Mouse (Mus musculus) hindbrain, embryonic 10.5 days (tissue): ENCODE data around the gene Mgll. TPM values are rescaled to one million over a fixed set of nuclear protein-coding genes. Genes with fewer than 3 reads are reported as not detected.

Experiments
- DNase-seq: peaks from one replicate; pipeline ENCODE4 v3.0.0-alpha.2; 2017; ENCODE audit warnings: low spot score
- H3K27ac ChIP-seq: fragments of 300-500 bp; sonication (generic); 2 replicates; pipeline ENCODE4 v1.5.1; 2016; ENCODE audit warnings: mild to moderate bottlenecking, moderate library complexity
- H3K27me3 ChIP-seq: fragments of 300-500 bp; sonication (generic); 2 replicates; pipeline ENCODE4 v1.6.1; 2016; ENCODE audit warnings: mild to moderate bottlenecking; ENCODE audit not compliant: poor library complexity, insufficient read depth, severe bottlenecking
- H3K36me3 ChIP-seq: fragments of 300-500 bp; sonication (generic); 2 replicates; pipeline ENCODE4 v1.6.1; 2016; ENCODE audit warnings: mild to moderate bottlenecking, moderate library complexity
- H3K4me1 ChIP-seq: fragments of 300-500 bp; sonication (generic); replicated peaks from 2 replicates; pipeline ENCODE4 v1.6.1; 2016; ENCODE audit warnings: mild to moderate bottlenecking
- H3K4me3 ChIP-seq: fragments of 300-500 bp; sonication (generic); 2 replicates; pipeline ENCODE4 v1.5.1; 2016; ENCODE audit warnings: mild to moderate bottlenecking, moderate library complexity
- H3K9me3 ChIP-seq: fragments of 300-500 bp; sonication (generic); 2 replicates; pipeline ENCODE4 v1.6.1; 2016; ENCODE audit warnings: mild to moderate bottlenecking, moderate library complexity
- WGBS: fragments of 180-500 bp; shearing (Covaris S2); methylation state at CpG from one replicate; pipeline ENCODE4 v1.1.7; 2016; 5-methylcytosine and 5-hydroxymethylcytosine counted together
- polyA plus RNA-seq: library from polyadenylated mRNA; unstranded; fragments of >200 nt; fragmentation: Nextera tagmentation; extraction: Ambion mirVana; gene quantifications from 2 replicates; pipeline ENCODE4 v1.2.1, GENCODE M21; 2016

Gene Mgll
- polyA plus RNA-seq, 1 experiment from 2014 or later = 4.3 TPM

- Histone ChIP-seq H3K4me3 (peak overlapping the region; percentile 71), H3K27ac (peak overlapping the region; percentile 82)
Measured at GRCm38 (mm10) chr6:88723806-88724312, 353 bp upstream of the Mgll start.

GRCm38 (mm10) chr6:88725590-88725989 is 1.4 kb downstream of the Mgll start:
- H3K27ac ChIP-seq = no peak overlapping the region
- 64% methylated on average over 7 of the region's 7 CpGs for WGBS
- no peak for DNase-seq
- H3K27me3 ChIP-seq = peaks cover 67% of the 10 kb centered on the region
- peaks cover 32% of the 10 kb centered on the region for H3K4me1 ChIP-seq
- H3K9me3 ChIP-seq = no peaks in the 10 kb centered on the region
- H3K4me3 ChIP-seq = no peak overlapping the region
- no peaks in the 10 kb centered on the region for H3K36me3 ChIP-seq

More at GRCm38 (mm10) chr6:88723806-88724312, 353 bp upstream of the Mgll start:
- peaks cover 63% of the 10 kb centered on the region for H3K27me3 ChIP-seq
- H3K36me3 ChIP-seq = no peaks in the 10 kb centered on the region
- 34% methylated on average over 14 of the region's 14 CpGs for WGBS
- no peak for DNase-seq
- H3K9me3 ChIP-seq = no peaks in the 10 kb centered on the region
- H3K4me1 ChIP-seq = peaks cover 29% of the 10 kb centered on the region

- DNase-seq = no peak
- peaks cover 39% of the 10 kb centered on the region for H3K4me1 ChIP-seq
- 69% methylated on average over 9 of the region's 9 CpGs for WGBS
- no peak overlapping the region for H3K27ac ChIP-seq
- peaks cover 76% of the 10 kb centered on the region for H3K27me3 ChIP-seq
- H3K4me3 ChIP-seq = no peak overlapping the region
- H3K36me3 ChIP-seq = no peaks in the 10 kb centered on the region
- H3K9me3 ChIP-seq = no peaks in the 10 kb centered on the region
Measured at GRCm38 (mm10) chr6:88726252-88727211, 2.3 kb downstream of the Mgll start.

GRCm38 (mm10) chr6:88727490-88727889 is 3.3 kb downstream of the Mgll start:
- Histone ChIP-seq H3K9me3 (no peaks in the 10 kb centered on the region), H3K27me3 (peaks cover 75% of the 10 kb centered on the region), H3K4me3 (no peak overlapping the region), H3K4me1 (peaks cover 47% of the 10 kb centered on the region), H3K36me3 (no peaks in the 10 kb centered on the region), H3K27ac (no peak overlapping the region)
- WGBS = 85% methylated on average over 5 of the region's 5 CpGs
- no peak for DNase-seq

- WGBS = 62% methylated on average over 7 of the region's 7 CpGs
- no peak overlapping the region for H3K4me3 ChIP-seq
- H3K4me1 ChIP-seq = peaks cover 53% of the 10 kb centered on the region
- no peak for DNase-seq
- no peaks in the 10 kb centered on the region for H3K36me3 ChIP-seq
- H3K9me3 ChIP-seq = no peaks in the 10 kb centered on the region
- no peak overlapping the region for H3K27ac ChIP-seq
- H3K27me3 ChIP-seq = peaks cover 70% of the 10 kb centered on the region
Measured at GRCm38 (mm10) chr6:88728054-88728453, 3.8 kb downstream of the Mgll start.

- Histone ChIP-seq H3K4me1 (peaks cover 58% of the 10 kb centered on the region), H3K27me3 (peaks cover 65% of the 10 kb centered on the region)
- 90% methylated on average over 5 of the region's 5 CpGs for WGBS
Measured at GRCm38 (mm10) chr6:88728515-88728914, 4.3 kb downstream of the Mgll start.

GRCm38 (mm10) chr6:88731211-88731751 is 7.1 kb downstream of the Mgll start:
- Histone ChIP-seq H3K4me1 (peaks cover 50% of the 10 kb centered on the region), H3K36me3 (no peaks in the 10 kb centered on the region), H3K27me3 (peaks cover 38% of the 10 kb centered on the region), H3K27ac (no peak overlapping the region; the same call in 1 of the 2 replicates), H3K9me3 (no peaks in the 10 kb centered on the region), H3K4me3 (no peak overlapping the region)
- 82% methylated on average over 11 of the region's 11 CpGs for WGBS
- DNase-seq = no peak

More at GRCm38 (mm10) chr6:88728515-88728914, 4.3 kb downstream of the Mgll start:
- no peak overlapping the region for H3K4me3 ChIP-seq
- DNase-seq = no peak
- no peaks in the 10 kb centered on the region for H3K9me3 ChIP-seq
- no peaks in the 10 kb centered on the region for H3K36me3 ChIP-seq
- H3K27ac ChIP-seq = no peak overlapping the region

GRCm38 (mm10) chr6:88731991-88732390 is 7.8 kb downstream of the Mgll start:
- DNase-seq = no peak
- H3K9me3 ChIP-seq = no peaks in the 10 kb centered on the region
- H3K27me3 ChIP-seq = peaks cover 31% of the 10 kb centered on the region
- 83% methylated on average over 3 of the region's 3 CpGs for WGBS
- H3K36me3 ChIP-seq = no peaks in the 10 kb centered on the region
- H3K27ac ChIP-seq = peak overlapping the region; percentile 31; the same call in 1 of the 2 replicates
- peaks cover 51% of the 10 kb centered on the region for H3K4me1 ChIP-seq
- no peak overlapping the region for H3K4me3 ChIP-seq

- Histone ChIP-seq H3K27ac (peak overlapping the region; percentile 31), H3K4me1 (peaks cover 53% of the 10 kb centered on the region), H3K4me3 (no peak overlapping the region), H3K36me3 (no peaks in the 10 kb centered on the region), H3K27me3 (peaks cover 22% of the 10 kb centered on the region), H3K9me3 (no peaks in the 10 kb centered on the region)
- 60% methylated on average over 17 of the region's 17 CpGs for WGBS
- peak; percentile 54 for DNase-seq
Measured at GRCm38 (mm10) chr6:88732643-88733613, 8.7 kb downstream of the Mgll start.

GRCm38 (mm10) chr6:88736337-88736736 is 12.1 kb downstream of the Mgll start:
- Histone ChIP-seq H3K27me3 (peaks cover 9% of the 10 kb centered on the region; the same call in 1 of the 2 replicates), H3K4me3 (no peak overlapping the region), H3K4me1 (peaks cover 37% of the 10 kb centered on the region), H3K9me3 (no peaks in the 10 kb centered on the region), H3K27ac (no peak overlapping the region), H3K36me3 (no peaks in the 10 kb centered on the region)
- DNase-seq = no peak
- 86% methylated on average over 8 of the region's 8 CpGs for WGBS

GRCm38 (mm10) chr6:88736741-88737508 is 12.7 kb downstream of the Mgll start:
- H3K4me1 ChIP-seq = peaks cover 34% of the 10 kb centered on the region
- DNase-seq = no peak
- H3K27me3 ChIP-seq = peaks cover 3% of the 10 kb centered on the region; the same call in 1 of the 2 replicates
- H3K9me3 ChIP-seq = no peaks in the 10 kb centered on the region
- peak overlapping the region; percentile 50; the same call in 1 of the 2 replicates for H3K27ac ChIP-seq
- H3K4me3 ChIP-seq = no peak overlapping the region
- H3K36me3 ChIP-seq = no peaks in the 10 kb centered on the region
- 84% methylated on average over 16 of the region's 16 CpGs for WGBS
